Mouse (Mus musculus): ENCODE measurements at regions not wholly inside any gene's neighbourhood (a gene's known extent, or its start where the extent isn't known, plus 50 kb on each side); places are given as distances from the start of the nearest gene placed in this dataset.

- no peak overlapping the region for H3K27ac ChIP-seq (replicated peaks)
- H3K27me3 ChIP-seq = no peaks in the 10 kb centered on the region
- 95% methylated on average over 1 of the region's 1 CpGs for WGBS
These were observed 56.2 kb downstream of the Rpl36a-ps1 start for GRCm38 (mm10) chr14:98937933-98938332.

GRCm38 (mm10) chr14:98937373-98937772 is 56.7 kb downstream of the Rpl36a-ps1 start:
- Histone ChIP-seq H3K36me3 (no peaks in the 10 kb centered on the region), H3K4me1 (no peaks in the 10 kb centered on the region), H3K9me3 (no peaks in the 10 kb centered on the region), H3K9ac (replicated peaks) (no peak overlapping the region), H3K27ac (replicated peaks) (no peak overlapping the region), H3K4me2 (replicated peaks) (no peak overlapping the region), H3K27me3 (no peaks in the 10 kb centered on the region), H3K4me3 (no peak overlapping the region)
- WGBS = 89% methylated on average over 2 of the region's 2 CpGs
- no peak for ATAC-seq (replicated peaks)

More at GRCm38 (mm10) chr14:98937933-98938332, 56.2 kb downstream of the Rpl36a-ps1 start:
- Histone ChIP-seq H3K36me3 (no peaks in the 10 kb centered on the region), H3K9me3 (no peaks in the 10 kb centered on the region), H3K9ac (replicated peaks) (no peak overlapping the region), H3K4me2 (replicated peaks) (no peak overlapping the region), H3K4me3 (no peak overlapping the region), H3K4me1 (no peaks in the 10 kb centered on the region)
- no peak for ATAC-seq (replicated peaks)

- WGBS = 4% methylated on average over 3 of the region's 3 CpGs
- ATAC-seq (replicated peaks) = no peak
- Histone ChIP-seq H3K4me3 (no peak overlapping the region), H3K27me3 (no peaks in the 10 kb centered on the region), H3K9ac (replicated peaks) (no peak overlapping the region), H3K4me1 (no peaks in the 10 kb centered on the region), H3K4me2 (replicated peaks) (no peak overlapping the region), H3K27ac (replicated peaks) (no peak overlapping the region), H3K36me3 (no peaks in the 10 kb centered on the region), H3K9me3 (no peaks in the 10 kb centered on the region)
These were observed 60.7 kb downstream of the Rpl36a-ps1 start for GRCm38 (mm10) chr14:98933371-98933916.

- Histone ChIP-seq H3K4me3 (no peak overlapping the region), H3K4me2 (replicated peaks) (no peak overlapping the region), H3K27ac (replicated peaks) (no peak overlapping the region), H3K9ac (replicated peaks) (no peak overlapping the region), H3K27me3 (no peaks in the 10 kb centered on the region), H3K9me3 (no peaks in the 10 kb centered on the region), H3K4me1 (no peaks in the 10 kb centered on the region), H3K36me3 (no peaks in the 10 kb centered on the region)
- 92% methylated on average over 2 of the region's 2 CpGs for WGBS
- no peak for ATAC-seq (replicated peaks)
These were observed 64.8 kb downstream of the Rpl36a-ps1 start for GRCm38 (mm10) chr14:98929276-98929675.

GRCm38 (mm10) chr14:98908234-98908633 is 85.9 kb downstream of the Rpl36a-ps1 start:
- ATAC-seq (replicated peaks) = no peak
- Histone ChIP-seq H3K9me3 (no peaks in the 10 kb centered on the region), H3K9ac (replicated peaks) (no peak overlapping the region), H3K27ac (replicated peaks) (no peak overlapping the region), H3K4me1 (no peaks in the 10 kb centered on the region), H3K27me3 (no peaks in the 10 kb centered on the region), H3K36me3 (no peaks in the 10 kb centered on the region), H3K4me2 (replicated peaks) (no peak overlapping the region), H3K4me3 (no peak overlapping the region)
- 80% methylated on average over 5 of the region's 5 CpGs for WGBS

- Histone ChIP-seq H3K4me1 (no peaks in the 10 kb centered on the region), H3K27ac (replicated peaks) (no peak overlapping the region), H3K36me3 (no peaks in the 10 kb centered on the region), H3K4me2 (replicated peaks) (no peak overlapping the region), H3K9ac (replicated peaks) (no peak overlapping the region), H3K27me3 (no peaks in the 10 kb centered on the region), H3K4me3 (no peak overlapping the region), H3K9me3 (no peaks in the 10 kb centered on the region)
- WGBS = 62% methylated on average over 4 of the region's 4 CpGs
- no peak for ATAC-seq (replicated peaks)
These were observed 95.2 kb downstream of the Rpl36a-ps1 start for GRCm38 (mm10) chr14:98898876-98899275.

GRCm38 (mm10) chr14:98897390-98897789 is 96.7 kb downstream of the Rpl36a-ps1 start:
- WGBS = 93% methylated on average over 1 of the region's 1 CpGs
- H3K27ac ChIP-seq (replicated peaks) = no peak overlapping the region
- no peaks in the 10 kb centered on the region for H3K4me1 ChIP-seq
- H3K4me2 ChIP-seq (replicated peaks) = no peak overlapping the region
- H3K4me3 ChIP-seq = no peak overlapping the region
- no peaks in the 10 kb centered on the region for H3K9me3 ChIP-seq
- no peak for ATAC-seq (replicated peaks)
- H3K36me3 ChIP-seq = no peaks in the 10 kb centered on the region
- H3K9ac ChIP-seq (replicated peaks) = no peak overlapping the region
- H3K27me3 ChIP-seq = no peaks in the 10 kb centered on the region

- 95% methylated on average over 1 of the region's 1 CpGs for WGBS
- H3K27ac ChIP-seq (replicated peaks) = no peak overlapping the region
- peaks cover 8% of the 10 kb centered on the region; the same call in 1 of the 2 replicates for H3K4me1 ChIP-seq
- H3K4me2 ChIP-seq (replicated peaks) = no peak overlapping the region
- H3K36me3 ChIP-seq = no peaks in the 10 kb centered on the region
- H3K9me3 ChIP-seq = no peaks in the 10 kb centered on the region
- no peak overlapping the region for H3K4me3 ChIP-seq
- no peaks in the 10 kb centered on the region for H3K27me3 ChIP-seq
- ATAC-seq (replicated peaks) = no peak
- no peak overlapping the region for H3K9ac ChIP-seq (replicated peaks)
These were observed 98.2 kb downstream of the Rpl36a-ps1 start for GRCm38 (mm10) chr14:98895933-98896332.

- Histone ChIP-seq H3K4me3 (no peak overlapping the region), H3K9ac (replicated peaks) (no peak overlapping the region), H3K9me3 (no peaks in the 10 kb centered on the region), H3K27me3 (no peaks in the 10 kb centered on the region), H3K4me2 (replicated peaks) (no peak overlapping the region), H3K36me3 (no peaks in the 10 kb centered on the region), H3K4me1 (peaks cover 8% of the 10 kb centered on the region; the same call in 1 of the 2 replicates), H3K27ac (replicated peaks) (no peak overlapping the region)
- WGBS = 78% methylated on average over 3 of the region's 3 CpGs
- ATAC-seq (replicated peaks) = no peak
These were observed 101.4 kb downstream of the Rpl36a-ps1 start for GRCm38 (mm10) chr14:98892670-98893069.

GRCm38 (mm10) chr14:98891252-98891947 is 102.7 kb downstream of the Rpl36a-ps1 start:
- no peak overlapping the region for H3K4me2 ChIP-seq (replicated peaks)
- ATAC-seq (replicated peaks) = no peak
- no peaks in the 10 kb centered on the region for H3K36me3 ChIP-seq
- H3K4me3 ChIP-seq = no peak overlapping the region
- H3K9ac ChIP-seq (replicated peaks) = no peak overlapping the region
- H3K4me1 ChIP-seq = peaks cover 8% of the 10 kb centered on the region; the same call in 1 of the 2 replicates
- no peaks in the 10 kb centered on the region for H3K9me3 ChIP-seq
- no peak overlapping the region for H3K27ac ChIP-seq (replicated peaks)
- no peaks in the 10 kb centered on the region for H3K27me3 ChIP-seq
- 44% methylated on average over 5 of the region's 5 CpGs for whole genome bisulfite sequencing

- WGBS = 66% methylated on average over 2 of the region's 2 CpGs
- ATAC-seq (replicated peaks) = no peak
- no peak overlapping the region for H3K4me2 ChIP-seq (replicated peaks)
- no peak overlapping the region for H3K27ac ChIP-seq (replicated peaks)
- H3K36me3 ChIP-seq = no peaks in the 10 kb centered on the region
- H3K27me3 ChIP-seq = no peaks in the 10 kb centered on the region
- no peak overlapping the region for H3K4me3 ChIP-seq
- no peak overlapping the region for H3K9ac ChIP-seq (replicated peaks)
- H3K4me1 ChIP-seq = peaks cover 8% of the 10 kb centered on the region; the same call in 1 of the 2 replicates
- no peaks in the 10 kb centered on the region for H3K9me3 ChIP-seq
These were observed 106.5 kb downstream of the Rpl36a-ps1 start for GRCm38 (mm10) chr14:98887588-98887987.

- H3K4me1 ChIP-seq = peaks cover 7% of the 10 kb centered on the region; the same call in 1 of the 2 replicates
These were observed 107.1 kb downstream of the Rpl36a-ps1 start for GRCm38 (mm10) chr14:98886982-98887381.

More at GRCm38 (mm10) chr14:98886982-98887381, 107.1 kb downstream of the Rpl36a-ps1 start:
- Histone ChIP-seq H3K4me3 (no peak overlapping the region), H3K27me3 (no peaks in the 10 kb centered on the region), H3K36me3 (no peaks in the 10 kb centered on the region), H3K9me3 (no peaks in the 10 kb centered on the region), H3K9ac (replicated peaks) (no peak overlapping the region), H3K27ac (replicated peaks) (no peak overlapping the region), H3K4me2 (replicated peaks) (no peak overlapping the region)
- ATAC-seq (replicated peaks) = 0 out of 2 replicates have a peak, but pooled peaks have one; percentile 60
- WGBS = 7% methylated on average over 1 of the region's 1 CpGs
